Mouse (Mus musculus): ENCODE measurements at regions not wholly inside any gene's neighbourhood (a gene's known extent, or its start where the extent isn't known, plus 50 kb on each side); places are given as distances from the start of the nearest gene placed in this dataset.

- intact Hi-C loops (cut with DNase I): no loop called here
- DNase-seq: no peak
These were observed 718.6 kb upstream of the Gm21961 start for GRCm38 (mm10) chr15:65733326-65733725.

DNA sequence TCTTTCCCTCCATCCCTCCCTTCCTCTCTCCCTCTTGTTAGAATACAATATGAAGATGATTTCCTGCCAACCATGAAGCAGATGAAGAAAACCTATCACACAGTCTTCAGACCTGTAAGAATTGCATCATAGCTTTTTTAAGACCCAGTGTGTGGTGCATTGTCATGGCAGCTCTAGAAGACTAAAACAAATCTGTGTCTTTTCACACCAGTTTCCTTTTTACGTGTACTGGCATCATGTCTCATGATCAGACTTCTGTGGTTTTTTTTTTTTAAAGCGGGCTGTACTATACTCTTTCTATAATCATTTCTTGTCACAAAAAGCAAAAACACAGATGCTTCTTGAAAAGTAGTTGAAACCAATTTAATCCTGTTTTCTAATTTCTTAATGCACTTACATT is 716.6 kb upstream of the Gm21961 start:
- intact Hi-C loops (cut with DNase I): no loop called here
- DNase-seq: no peak

- no peak for DNase-seq
- intact Hi-C loops (cut with DNase I): no loop called here
These were observed 712.4 kb upstream of the Gm21961 start for GRCm38 (mm10) chr15:65727061-65727460.

DNA sequence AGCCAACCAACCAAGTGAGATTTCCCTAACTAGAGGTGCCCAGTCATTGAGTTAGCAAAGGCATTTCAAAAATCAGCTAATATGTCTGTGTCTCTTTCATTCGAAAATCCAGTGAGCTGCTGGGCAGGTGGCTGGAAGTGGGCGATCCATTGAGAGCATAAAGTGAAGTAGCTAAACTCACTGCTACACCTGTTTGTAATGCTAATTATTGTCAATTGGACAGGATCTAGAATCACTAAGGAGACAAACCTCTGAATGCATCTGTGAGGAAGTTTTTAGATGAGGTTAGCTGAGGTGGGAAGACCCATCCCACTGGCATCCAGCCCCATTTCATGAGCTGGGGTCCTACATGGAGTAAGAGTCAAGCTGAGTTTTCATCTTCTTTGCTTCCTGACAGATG is 711.6 kb upstream of the Gm21961 start:
- DNase-seq: no peak
- intact Hi-C loops (cut with DNase I): no loop called here

- no peak for DNase-seq
- intact Hi-C loops (cut with DNase I): loop anchor here (5.0 to 10.0 kb wide), 2 partner anchors 124 to 789 kb away; no protein-coding TSS in a partner anchor
These were observed 688.9 kb upstream of the Gm21961 start for GRCm38 (mm10) chr15:65703559-65703958.

- intact Hi-C loops (cut with DNase I): loop anchor here (2.0 to 10.0 kb wide), 3 partner anchors 126 to 1015 kb away; no protein-coding TSS in a partner anchor
- DNase-seq: no peak
These were observed 686.8 kb upstream of the Gm21961 start for GRCm38 (mm10) chr15:65701510-65701909.

DNA sequence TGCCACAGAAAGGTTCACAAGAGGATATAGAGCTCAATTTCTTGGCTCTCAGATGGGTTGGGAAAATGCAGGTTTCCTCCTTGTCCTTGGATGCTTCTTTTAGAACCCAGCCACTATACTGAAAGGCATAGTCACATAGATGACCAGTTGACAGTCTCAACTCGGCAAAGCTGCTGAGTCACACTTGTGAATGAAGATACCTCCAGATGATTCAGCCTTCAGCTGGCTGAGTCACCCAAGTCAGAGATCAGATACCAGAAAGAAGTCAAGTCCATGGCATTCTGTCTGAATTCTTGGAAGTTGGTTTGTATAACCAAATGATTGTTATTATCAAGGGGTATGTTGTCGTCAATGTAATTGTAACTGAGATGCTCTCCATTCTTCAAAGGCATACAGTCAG is 683.9 kb upstream of the Gm21961 start:
- intact Hi-C loops (cut with DNase I): no loop called here
- DNase-seq: no peak

Data from heart, postnatal 10 days (tissue).